Comparison of ENCODE assay signal across 8 mouse cellular contexts in the genomic region with DNA sequence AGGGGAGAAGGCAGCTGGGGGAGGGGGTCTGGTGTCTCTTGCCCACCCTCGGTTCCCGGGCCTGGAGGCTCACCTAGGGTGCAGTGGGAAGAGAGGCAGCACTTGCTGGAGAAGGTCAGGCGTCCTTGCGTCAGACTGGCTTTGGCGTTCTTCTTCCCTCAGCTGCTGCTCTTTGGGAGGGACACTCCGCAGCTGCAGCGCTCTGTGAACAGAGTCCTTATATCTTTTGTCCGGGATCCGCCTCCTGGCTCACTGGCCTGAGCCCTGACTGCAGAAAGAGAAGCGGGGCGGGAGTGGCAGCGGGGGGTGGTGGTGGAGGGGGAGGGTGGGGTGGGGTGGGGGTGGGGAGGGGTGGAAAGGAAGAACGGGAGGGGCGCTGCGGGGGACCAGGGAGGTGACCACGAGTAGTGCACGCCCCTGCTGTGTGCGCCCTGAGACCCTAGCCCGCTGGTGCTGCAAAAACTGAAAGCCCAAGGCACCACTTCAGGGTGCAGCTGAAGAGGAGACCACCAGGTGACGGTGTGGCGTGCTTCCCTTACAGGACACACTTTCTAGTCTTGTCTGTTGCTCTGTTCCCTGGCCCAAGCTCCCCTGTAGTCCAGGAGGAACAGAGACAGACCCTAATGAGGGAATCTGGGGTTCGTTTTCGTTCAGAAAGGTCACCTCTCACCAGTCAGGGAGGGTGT. TPM values are rescaled to one million over a fixed set of nuclear protein-coding genes. Genes with fewer than 3 reads are reported as not detected.
DNase-seq lines count a peak whose midpoint lies in the region; ATAC-seq and TF ChIP-seq lines count a peak whose summit lies in the region.

G0s2 (minus strand) TSS at position 302 of the 686 bp plus-strand sequence.

- H3K9ac ChIP-seq in forebrain, embryonic 14.5 days (ENCODE audit: low read length): peak within 1 kb of the TSS; percentile 55
- peak within 1 kb of the TSS; percentile 85 for H3K9ac ChIP-seq in heart, embryonic 16.5 days (ENCODE audit: low read length)
- H3K9ac ChIP-seq in liver, embryonic 11.5 days (ENCODE audit: low read depth, low read length): peak within 1 kb of the TSS; percentile 66

- no peaks in the 10 kb centered on the region for H3K36me3 ChIP-seq in forebrain, embryonic 14.5 days (ENCODE audit: control insufficient read depth, insufficient read depth, low read length)
- no peaks in the 10 kb centered on the region for H3K36me3 ChIP-seq in heart, embryonic 16.5 days (ENCODE audit: control insufficient read depth, insufficient read depth)
- no peaks in the 10 kb centered on the region for H3K36me3 ChIP-seq in liver, embryonic 11.5 days (ENCODE audit: control insufficient read depth, insufficient read depth, low read length)
- H3K36me3 ChIP-seq in myocyte (ENCODE audit: control insufficient read depth, insufficient read depth): no peaks in the 10 kb centered on the region
- H3K36me3 ChIP-seq in testis, adult 2 months (ENCODE audit: control insufficient read depth, insufficient read depth, low read length): no peaks in the 10 kb centered on the region

- peak; percentile 45 for DNase-seq in CD4-positive helper T cell, adult 2 months (ENCODE audit: low read depth, low spot score)
- DNase-seq in cerebellum, adult 11 months: peak; percentile 31
- peak; percentile 67 for DNase-seq in forebrain, embryonic 14.5 days (ENCODE audit: low spot score)
- peak; percentile 89 for DNase-seq in kidney, postnatal 14 days
- peak; percentile 59 for DNase-seq in liver, embryonic 11.5 days (ENCODE audit: low spot score)

- TF ChIP-seq POLR2A in myocyte (IDR thresholded peaks at IDR 0.05; ENCODE audit: insufficient read length, low read depth): peak; percentile 98
- TF ChIP-seq POLR2A in testis, adult 2 months (IDR thresholded peaks at IDR 0.05; ENCODE audit: control insufficient read depth, low read depth, low read length): peak; percentile 69

- peak within 1 kb of the TSS; percentile 51 for H3K4me2 ChIP-seq in forebrain, embryonic 14.5 days (ENCODE audit: low read length)
- H3K4me2 ChIP-seq in heart, embryonic 16.5 days (ENCODE audit: low read depth, low read length): peak within 1 kb of the TSS; percentile 79
- H3K4me2 ChIP-seq in liver, embryonic 11.5 days: peak within 1 kb of the TSS; percentile 70
- H3K4me2 ChIP-seq in myocyte (ENCODE audit: low read depth): peak within 1 kb of the TSS; percentile 93

- H3K27me3 ChIP-seq in forebrain, embryonic 14.5 days (replicated peaks; ENCODE audit: control insufficient read depth, insufficient read depth, low read length): no peaks in the 10 kb centered on the region
- no peaks in the 10 kb centered on the region for H3K27me3 ChIP-seq in heart, embryonic 16.5 days (ENCODE audit: control insufficient read depth, insufficient read depth, low read length)
- no peaks in the 10 kb centered on the region for H3K27me3 ChIP-seq in liver, embryonic 11.5 days (replicated peaks; ENCODE audit: control insufficient read depth, insufficient read depth, low read length)
- no peaks in the 10 kb centered on the region for H3K27me3 ChIP-seq in myocyte (ENCODE audit: control insufficient read depth, insufficient read depth, insufficient read length)
- no peaks in the 10 kb centered on the region for H3K27me3 ChIP-seq in testis, adult 2 months (ENCODE audit: control insufficient read depth, insufficient read depth, low read length)

- peak within 1 kb of the TSS; percentile 56 for H3ac ChIP-seq in myocyte (ENCODE audit: control insufficient read depth, insufficient read length)

- ATAC-seq in forebrain, embryonic 14.5 days: peak; percentile 78
- ATAC-seq in heart, embryonic 16.5 days (replicated peaks; ENCODE audit: extremely low read depth, insufficient read depth, low FRiP score): peak; percentile 92
- peak; percentile 66 for ATAC-seq in liver, embryonic 11.5 days (replicated peaks; ENCODE audit: low FRiP score)

- WGBS in forebrain, embryonic 14.5 days: 2% methylated on average over 21 of the region's 23 CpGs
- under 1% methylated on average over 19 of the region's 23 CpGs for WGBS in heart, embryonic 16.5 days
- WGBS in liver, embryonic 11.5 days: under 1% methylated on average over 23 of the region's 23 CpGs

- H3K79me2 ChIP-seq in myocyte (ENCODE audit: control insufficient read depth, insufficient read depth): peaks cover 4% of the 10 kb centered on the region

- TF ChIP-seq CTCF in testis, adult 2 months (IDR thresholded peaks at IDR 0.05; ENCODE audit: control insufficient read depth, insufficient read depth, insufficient replicate concordance, low read depth, low read length): peak; percentile 33; the same call in 1 of the 2 replicates

- peak within 1 kb of the TSS; percentile 36; the same call in 1 of the 2 replicates for H3K27ac ChIP-seq in forebrain, embryonic 14.5 days (ENCODE audit: low read depth, low read length)
- H3K27ac ChIP-seq in heart, embryonic 16.5 days (ENCODE audit: low read length): peak within 1 kb of the TSS; percentile 97
- H3K27ac ChIP-seq in liver, embryonic 11.5 days (ENCODE audit: low read depth, low read length): peak within 1 kb of the TSS; percentile 77
- peak within 1 kb of the TSS; percentile 87 for H3K27ac ChIP-seq in testis, adult 2 months (ENCODE audit: control insufficient read depth, insufficient read depth, low read depth, low read length)

- no peaks in the 10 kb centered on the region for H3K9me3 ChIP-seq in forebrain, embryonic 14.5 days (replicated peaks; ENCODE audit: control insufficient read depth, low read length)
- no peaks in the 10 kb centered on the region for H3K9me3 ChIP-seq in heart, embryonic 16.5 days (replicated peaks; ENCODE audit: control insufficient read depth, low read length)
- H3K9me3 ChIP-seq in liver, embryonic 11.5 days (ENCODE audit: control insufficient read depth, low read length): no peaks in the 10 kb centered on the region

- H3K4me3 ChIP-seq in forebrain, embryonic 14.5 days (ENCODE audit: low read depth, low read length): peak within 1 kb of the TSS; percentile 16
- peak within 1 kb of the TSS; percentile 53 for H3K4me3 ChIP-seq in heart, embryonic 16.5 days (ENCODE audit: low read length)
- H3K4me3 ChIP-seq in liver, embryonic 11.5 days (ENCODE audit: low read depth, low read length): peak within 1 kb of the TSS; percentile 51
- peak within 1 kb of the TSS; percentile 80 for H3K4me3 ChIP-seq in myocyte
- H3K4me3 ChIP-seq in testis, adult 2 months (ENCODE audit: control insufficient read depth, low read depth, low read length): peak within 1 kb of the TSS; percentile 76

- H3K4me1 ChIP-seq in forebrain, embryonic 14.5 days (ENCODE audit: control insufficient read depth, insufficient read depth, low read length): no peaks in the 10 kb centered on the region
- H3K4me1 ChIP-seq in heart, embryonic 16.5 days (ENCODE audit: control insufficient read depth, insufficient read depth, low read length): peaks cover 12% of the 10 kb centered on the region
- H3K4me1 ChIP-seq in liver, embryonic 11.5 days (replicated peaks; ENCODE audit: control insufficient read depth, insufficient read depth, low read length): peaks cover 9% of the 10 kb centered on the region; the same call in 1 of the 2 replicates
- peaks cover 9% of the 10 kb centered on the region for H3K4me1 ChIP-seq in testis, adult 2 months (ENCODE audit: control insufficient read depth, insufficient read depth, low read length)

TF ChIP-seq in myocyte, 11 proteins besides CTCF, POLR2A, EP300 and RAD21:
- TF ChIP-seq TCF12 (IDR thresholded peaks at IDR 0.05; ENCODE audit: insufficient read depth, poor library complexity, severe bottlenecking): no peak
- TF ChIP-seq REST (IDR thresholded peaks at IDR 0.05; ENCODE audit: insufficient read depth, insufficient read length): no peak
- TF ChIP-seq SRF (IDR thresholded peaks at IDR 0.05; ENCODE audit: control insufficient read depth, insufficient read length, low read depth): no peak
- peak; percentile 38 for TF ChIP-seq TCF3 (IDR thresholded peaks at IDR 0.05; ENCODE audit: insufficient read length, low read depth)
- TF ChIP-seq MAX (IDR thresholded peaks at IDR 0.05; ENCODE audit: low read depth): no peak
- TF ChIP-seq MYOG (IDR thresholded peaks at IDR 0.05; ENCODE audit: control insufficient read depth in 1 of 3, insufficient read depth in 1 of 3, insufficient read length in 2 of 3, low read depth in 2 of 3): peak; percentile 46 to 86 (median 80)
- TF ChIP-seq E2F4 (IDR thresholded peaks at IDR 0.05; ENCODE audit: insufficient read depth): no peak
- peak; percentile 64 to 81 (median 73) for TF ChIP-seq MYOD1 (IDR thresholded peaks at IDR 0.05; ENCODE audit: control insufficient read depth in 1 of 3, insufficient read length in 2 of 3, low read depth in 2 of 3)
- no peak for TF ChIP-seq USF1 (IDR thresholded peaks at IDR 0.05; ENCODE audit: low read depth)
- 0 out of 2 replicates have a peak, but pooled peaks have one; percentile 29 for TF ChIP-seq CEBPB (IDR thresholded peaks at IDR 0.05; ENCODE audit: insufficient read depth, poor library complexity, severe bottlenecking)
- TF ChIP-seq POLR2AphosphoS2 (IDR thresholded peaks at IDR 0.05; ENCODE audit: insufficient read length, low read depth): peak; percentile 99

RNA-seq across cellular contexts. Expression of gene G0s2, which starts in this region (rescaled TPM):
- 4.7 and 5.8 TPM in 2 replicates for polyA plus RNA-seq in forebrain, embryonic 14.5 days (2014; fragmentation: Nextera tagmentation; extraction: Ambion mirVana)
- polyA plus RNA-seq in heart, embryonic 16.5 days (2015; fragmentation: Nextera tagmentation; extraction: Ambion mirVana): 118 and 147 TPM in 2 replicates
- 33.2 and 33.3 TPM in 2 replicates for polyA plus RNA-seq in liver, embryonic 11.5 days (2014; fragmentation: Nextera tagmentation; extraction: Ambion mirVana)
- polyA plus RNA-seq in myocyte (2012; fragmentation: generic; extraction: Trizol): 206 TPM
- polyA plus RNA-seq in testis, adult 2 months (2012; rRNA removed): 8.5 and 9.5 TPM in 2 replicates

Comparison
In these comparisons a context has a peak if more than half of its experiments do, and no peak if none do; other contexts are left out.
1. Peak in every context shown above with its lines: DNase-seq, ATAC-seq, H3K4me3 ChIP-seq and H3K27ac ChIP-seq.
2. DNase-seq: peak in every context shown above with its lines; median percentile 89 in kidney, postnatal 14 days; 67 in forebrain, embryonic 14.5 days; 59 in liver, embryonic 11.5 days; 45 in CD4-positive helper T cell, adult 2 months; 31 in cerebellum, adult 11 months.
3. H3K27ac ChIP-seq: peak in every context shown above with its lines; median percentile 97 in heart, embryonic 16.5 days; 87 in testis, adult 2 months; 77 in liver, embryonic 11.5 days; 36 in forebrain, embryonic 14.5 days.
4. H3K4me3 ChIP-seq: peak in every context shown above with its lines; median percentile 80 in myocyte; 76 in testis, adult 2 months; 53 in heart, embryonic 16.5 days; 51 in liver, embryonic 11.5 days; 16 in forebrain, embryonic 14.5 days.